Mouse (Mus musculus): ENCODE measurements at regions not wholly inside any gene's neighbourhood (a gene's known extent, or its start where the extent isn't known, plus 50 kb on each side); places are given as distances from the start of the nearest gene placed in this dataset.

DNA sequence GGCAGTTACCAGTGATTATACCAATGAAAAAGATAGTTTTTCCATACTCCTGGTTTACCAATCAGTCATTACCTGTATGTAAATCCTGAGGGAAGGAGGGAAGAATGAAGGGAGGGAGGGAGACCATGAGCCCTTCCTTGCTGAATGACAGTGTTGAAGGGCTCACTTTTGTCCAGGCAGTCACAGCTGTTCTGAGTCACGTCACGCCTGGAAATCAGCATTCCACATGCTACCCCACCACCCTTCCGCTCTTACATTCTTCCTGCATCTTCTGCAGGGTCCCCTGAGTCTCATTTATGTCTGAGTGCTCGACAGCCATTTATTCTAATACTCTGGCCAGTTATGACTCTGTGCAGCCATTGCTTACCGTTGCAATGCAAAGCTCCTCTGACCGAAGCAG is 101.9 kb upstream of the Tsc22d2 start:
- no peak for TF ChIP-seq MXI1 (IDR thresholded peaks at IDR 0.05; ENCODE audit: low read depth, low read length)
- TF ChIP-seq GABPA (IDR thresholded peaks at IDR 0.05; ENCODE audit: low read depth, low read length): no peak
- TF ChIP-seq POLR2A (IDR thresholded peaks at IDR 0.05; ENCODE audit: control insufficient read depth in 1 of 2, insufficient read depth in 1 of 2, low read depth in 1 of 2, low read length in 2 of 2, poor library complexity in 1 of 2): no peak
- TF ChIP-seq EP300 (IDR thresholded peaks at IDR 0.05; ENCODE audit: low read depth in 1 of 2, low read length in 2 of 2): no peak
- no peak for TF ChIP-seq ZMIZ1 (IDR thresholded peaks at IDR 0.05; ENCODE audit: low read depth, low read length)
- no peak for TF ChIP-seq CTCF (IDR thresholded peaks at IDR 0.05 in 2 of 3, conservative IDR thresholded peaks at IDR 0.05 in 1 of 3; ENCODE audit: control insufficient read depth in 1 of 3, insufficient read depth in 1 of 3, low read depth in 2 of 3, low read length in 3 of 3, poor library complexity in 1 of 3, severe bottlenecking in 1 of 3)

Measured in MEL (cell line).